Mouse (Mus musculus): ENCODE data around the gene Nt5c3.
"Not testable (repeated sequence)": the region's sequence is repeated elsewhere in the genome, so short reads cannot be mapped to it uniquely, and the experiment has no call there.

Gene Nt5c3

DNA sequence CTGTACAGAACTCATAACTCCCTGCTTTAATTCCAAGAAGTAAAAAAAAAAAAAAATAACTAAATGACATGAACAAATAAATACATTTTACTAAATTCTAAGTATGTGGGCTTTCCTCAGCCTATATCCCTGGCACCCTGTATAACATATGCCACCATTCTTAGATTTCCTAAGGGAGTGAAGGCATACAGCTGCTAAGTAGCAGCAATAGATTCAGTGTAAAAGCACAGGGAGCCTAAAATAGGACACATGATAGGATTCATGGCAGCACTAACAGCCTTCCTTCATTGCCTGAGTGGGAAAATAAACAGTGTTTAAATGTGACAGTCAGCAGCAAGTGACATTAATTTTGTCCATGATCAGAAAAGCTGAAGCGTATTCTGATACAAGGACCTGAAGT, 19.4 kb downstream of the Nt5c3 start:
- no peak for DNase-seq (ENCODE audit: low read depth, low spot score)

DNA sequence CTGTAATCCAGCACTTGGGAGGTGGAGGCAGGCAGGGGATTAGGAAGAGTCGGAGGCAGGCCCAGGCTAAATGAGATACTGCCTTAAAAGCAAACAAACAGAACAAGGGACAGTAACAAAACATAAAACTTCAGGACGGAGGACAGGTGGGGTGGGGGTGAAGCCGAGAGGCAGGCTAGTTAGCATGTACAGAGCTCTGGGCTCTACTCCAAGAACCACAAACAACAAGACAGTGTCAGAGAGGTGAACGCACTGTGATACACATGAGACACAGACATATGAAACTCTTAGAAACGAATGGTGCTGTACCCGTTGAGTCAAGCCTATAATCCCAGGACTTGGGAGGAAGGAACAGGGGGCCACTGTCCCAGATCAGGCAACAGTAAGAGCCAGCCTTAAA, 19.9 kb downstream of the Nt5c3 start:
- no peak for DNase-seq (ENCODE audit: low read depth, low spot score)

- no peak for DNase-seq (ENCODE audit: low read depth, low spot score)
Measured at GRCm38 (mm10) chr6:56902606-56903520, 20.9 kb downstream of the Nt5c3 start.

GRCm38 (mm10) chr6:56901824-56902386, 21.8 kb downstream of the Nt5c3 start:
- DNase-seq (ENCODE audit: low read depth, low spot score), result no peak

GRCm38 (mm10) chr6:56901336-56901735, 22.4 kb downstream of the Nt5c3 start:
- no peak for DNase-seq (ENCODE audit: low read depth, low spot score)

DNA sequence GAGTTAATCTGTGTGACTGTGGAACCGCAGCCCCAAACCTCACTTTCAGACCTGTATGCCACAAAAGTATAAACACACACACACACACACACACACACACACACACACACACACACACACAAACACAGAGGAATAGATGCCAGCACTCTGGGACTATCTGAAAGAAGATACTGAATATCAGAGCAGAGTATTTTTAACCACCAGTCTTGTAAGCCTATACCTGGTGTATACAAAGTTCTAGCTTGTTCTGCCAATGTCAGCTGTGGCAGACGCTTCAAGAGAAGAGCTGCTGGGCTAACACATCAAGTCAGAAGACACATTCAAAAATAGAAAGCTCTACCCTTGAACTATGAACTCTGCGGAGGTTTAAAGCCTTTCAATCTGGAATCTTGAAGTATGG, 24.1 kb downstream of the Nt5c3 start:
- DNase-seq (ENCODE audit: low read depth, low spot score), result no peak

DNA sequence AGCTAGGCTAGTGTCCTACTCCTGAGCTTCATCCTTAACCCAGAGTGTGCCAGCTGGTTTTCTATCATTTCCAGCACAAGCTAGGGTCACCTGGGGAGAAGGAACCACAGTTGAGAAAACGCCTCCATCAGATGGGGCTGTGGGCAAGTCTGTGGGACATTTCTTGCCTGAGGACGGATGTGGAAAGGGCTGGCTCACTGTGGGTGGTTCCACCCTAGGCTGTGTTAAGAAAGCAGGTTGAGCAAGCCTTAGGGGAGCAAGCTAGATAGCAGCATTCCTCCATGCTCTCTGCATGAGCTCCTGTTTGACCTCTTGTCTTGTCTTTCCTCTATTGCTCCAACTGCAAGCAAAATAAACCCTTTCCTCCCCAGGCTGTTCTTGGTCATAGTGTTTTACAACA, 33.0 kb downstream of the Nt5c3 start:
- no peak for DNase-seq (ENCODE audit: low read depth, low spot score)

DNA sequence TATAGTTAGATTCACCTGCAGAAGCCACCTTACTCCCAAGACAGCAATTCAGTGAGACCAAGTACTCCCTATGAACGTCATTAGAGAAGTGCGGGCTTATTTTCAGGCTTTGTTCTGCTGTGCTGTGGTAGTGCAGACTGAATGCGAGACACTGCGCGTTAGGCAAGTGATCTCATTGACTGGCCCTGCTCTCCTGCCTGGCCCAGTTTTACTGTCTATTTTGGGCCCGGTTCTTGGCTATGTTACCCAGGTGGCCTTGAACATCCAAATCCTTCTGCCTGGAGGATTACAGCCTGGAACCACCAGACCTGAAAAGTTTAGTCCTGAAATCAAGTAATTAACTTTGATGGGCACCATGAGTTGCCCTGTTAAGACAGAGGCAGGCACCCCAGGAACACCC, 35.2 kb downstream of the Nt5c3 start:
- DNase-seq (ENCODE audit: low read depth, low spot score), result no peak

DNA sequence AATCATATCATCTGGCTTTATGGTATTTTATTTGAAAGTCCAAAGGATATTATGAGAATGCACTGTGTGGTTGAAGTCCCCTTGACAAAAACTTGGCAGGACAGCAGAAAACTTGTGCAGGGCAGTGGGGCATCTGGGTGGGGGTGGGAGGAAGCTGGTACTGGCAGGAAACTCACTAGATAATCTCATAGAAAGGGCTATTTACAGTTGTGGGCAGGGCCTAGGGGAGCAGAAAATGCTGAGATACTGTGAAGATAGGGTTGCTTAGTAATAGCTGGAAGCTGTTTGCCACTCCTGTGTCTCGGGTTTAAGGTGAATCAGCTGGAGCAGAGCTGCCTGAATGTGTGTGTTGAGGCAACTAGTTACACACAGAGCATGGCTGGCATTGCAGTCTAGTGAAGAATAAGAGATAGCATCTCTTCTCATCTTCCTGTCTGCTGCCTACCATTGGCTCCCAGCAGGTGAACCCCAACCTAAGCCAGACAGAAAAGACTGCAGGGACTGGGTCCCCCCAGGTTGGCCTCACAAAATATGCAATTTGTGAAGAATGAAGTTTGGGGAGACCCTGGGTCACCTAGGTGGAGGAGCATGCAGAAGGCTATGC, 44.3 kb downstream of the Nt5c3 start:
- no peak for DNase-seq (ENCODE audit: low read depth, low spot score)

GRCm38 (mm10) chr6:56877985-56878384, 45.7 kb downstream of the Nt5c3 start:
- DNase-seq (ENCODE audit: low read depth, low spot score), result no peak

- no peak for DNase-seq (ENCODE audit: low read depth, low spot score)
Measured at GRCm38 (mm10) chr6:56876870-56877269, 46.9 kb downstream of the Nt5c3 start.

- DNase-seq (ENCODE audit: low read depth, low spot score), result no peak
Measured at GRCm38 (mm10) chr6:56870027-56870426, 53.7 kb downstream of the Nt5c3 start.

GRCm38 (mm10) chr6:56868565-56868964, 55.2 kb downstream of the Nt5c3 start:
- DNase-seq (ENCODE audit: low read depth, low spot score), result no peak

GRCm38 (mm10) chr6:56866899-56867298, 56.8 kb downstream of the Nt5c3 start:
- not testable (repeated sequence) for DNase-seq (ENCODE audit: low read depth, low spot score)

GRCm38 (mm10) chr6:56860205-56860848, 63.4 kb downstream of the Nt5c3 start:
- no peak for DNase-seq (ENCODE audit: low read depth, low spot score)

DNA sequence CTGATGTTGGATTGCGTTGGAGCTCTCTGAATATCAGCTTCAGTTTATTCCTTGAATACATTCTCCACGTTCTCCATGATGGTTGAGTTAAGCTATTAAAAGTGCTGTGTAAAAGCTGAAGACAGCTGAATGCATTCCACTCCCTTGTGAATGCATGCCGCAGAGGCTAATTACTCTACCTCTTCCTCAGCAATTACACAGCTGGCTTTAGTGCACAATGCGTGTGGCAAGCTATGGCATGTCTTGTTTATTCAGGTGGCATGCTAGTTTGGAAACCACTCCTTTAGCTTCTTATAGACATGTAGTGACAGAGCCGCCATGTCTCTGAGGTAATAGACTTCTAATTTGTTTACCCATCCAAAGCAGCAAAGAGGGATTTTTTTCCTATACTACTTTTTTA, 67.0 kb downstream of the Nt5c3 start:
- no peak for DNase-seq (ENCODE audit: low read depth, low spot score)

- no peak for DNase-seq (ENCODE audit: low read depth, low spot score)
Measured at GRCm38 (mm10) chr6:56854803-56855202, 68.9 kb downstream of the Nt5c3 start.

- DNase-seq (ENCODE audit: low read depth, low spot score), result no peak
Measured at GRCm38 (mm10) chr6:56850315-56850714, 73.4 kb downstream of the Nt5c3 start.

DNA sequence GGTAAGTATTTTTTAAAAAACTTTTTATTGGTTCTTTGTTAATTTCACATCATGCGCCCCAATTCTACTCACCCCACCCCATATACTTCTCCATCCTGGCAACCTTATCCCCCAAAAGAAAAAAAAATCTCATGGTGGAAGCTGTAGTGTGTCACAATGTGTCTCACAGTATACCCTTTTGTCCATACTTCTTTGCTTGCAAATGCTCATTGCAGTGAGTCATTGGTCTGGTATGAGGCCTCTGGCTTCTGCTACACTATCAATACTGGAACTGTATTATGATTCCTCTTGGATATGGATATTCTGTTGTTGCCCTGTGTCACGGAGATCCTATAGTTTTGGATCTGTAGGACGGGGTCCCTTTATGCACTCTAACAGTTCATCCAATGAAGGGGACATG, 74.8 kb downstream of the Nt5c3 start:
- DNase-seq (ENCODE audit: low read depth, low spot score), result no peak

GRCm38 (mm10) chr6:56844365-56844764, 79.4 kb downstream of the Nt5c3 start:
- no peak for DNase-seq (ENCODE audit: low read depth, low spot score)

- DNase-seq (ENCODE audit: low read depth, low spot score), result no peak
Measured at GRCm38 (mm10) chr6:56843229-56843628, 80.5 kb downstream of the Nt5c3 start.

GRCm38 (mm10) chr6:56837621-56838020, 86.1 kb downstream of the Nt5c3 start:
- no peak for DNase-seq (ENCODE audit: low read depth, low spot score)
